ENCODE assay signal across 8 mouse cellular contexts in genomic region chr2:32451870-32452372, GRCm38 (mm10). TPM values are rescaled to one million over a fixed set of nuclear protein-coding genes. Genes with fewer than 3 reads are reported as not detected.
DNase-seq lines count a peak whose midpoint lies in the region; ATAC-seq and TF ChIP-seq lines count a peak whose summit lies in the region.

No protein-coding gene starts in this region.

- peaks cover 25% of the 10 kb centered on the region for H3K4me1 ChIP-seq in bone marrow macrophage, adult 2 months (ENCODE audit: control insufficient read depth, insufficient read depth, low read length)
- H3K4me1 ChIP-seq in embryonic fibroblast, embryonic 13.5 days (ENCODE audit: control insufficient read depth, insufficient read depth, low read length): peaks cover 9% of the 10 kb centered on the region; the same call in 1 of the 2 replicates
- H3K4me1 ChIP-seq in kidney, embryonic 14.5 days (ENCODE audit: control insufficient read depth, insufficient read depth, low read length): peaks cover 13% of the 10 kb centered on the region; the same call in 1 of the 2 replicates
- H3K4me1 ChIP-seq in limb, embryonic 15.5 days: peaks cover 50% of the 10 kb centered on the region

- H3K9ac ChIP-seq in kidney, embryonic 14.5 days (ENCODE audit: low read depth, low read length): peak overlapping the region; percentile 53; the same call in 1 of the 2 replicates
- peak overlapping the region; percentile 11; the same call in 1 of the 2 replicates for H3K9ac ChIP-seq in limb, embryonic 15.5 days

- peak overlapping the region; percentile 72 for H3K4me3 ChIP-seq in bone marrow macrophage, adult 2 months (ENCODE audit: insufficient read depth, low read length)
- H3K4me3 ChIP-seq in embryonic fibroblast, embryonic 13.5 days (ENCODE audit: insufficient read depth, low read length): peak overlapping the region; percentile 61
- peak overlapping the region; percentile 80 for H3K4me3 ChIP-seq in kidney, embryonic 14.5 days (ENCODE audit: low read length)
- peak overlapping the region; percentile 77 for H3K4me3 ChIP-seq in limb, embryonic 15.5 days

- peaks cover 6% of the 10 kb centered on the region for H3K36me3 ChIP-seq in kidney, embryonic 14.5 days (ENCODE audit: control insufficient read depth, insufficient read depth, low read length)
- H3K36me3 ChIP-seq in limb, embryonic 15.5 days: peaks cover 20% of the 10 kb centered on the region

- no peak for TF ChIP-seq CTCF in bone marrow macrophage, adult 2 months (IDR thresholded peaks at IDR 0.05; ENCODE audit: low read depth, low read length)
- no peak for TF ChIP-seq CTCF in embryonic fibroblast, embryonic 13.5 days (IDR thresholded peaks at IDR 0.05; ENCODE audit: borderline replicate concordance, insufficient read depth, low read length)

- no peak for TF ChIP-seq POLR2A in bone marrow macrophage, adult 2 months (IDR thresholded peaks at IDR 0.05; ENCODE audit: borderline replicate concordance, low read depth, low read length)
- peak; percentile 61 for TF ChIP-seq POLR2A in embryonic fibroblast, embryonic 13.5 days (IDR thresholded peaks at IDR 0.05; ENCODE audit: low read depth, low read length)

- H3K4me2 ChIP-seq in kidney, embryonic 14.5 days (replicated peaks; ENCODE audit: low read depth, low read length): peak overlapping the region; percentile 91
- H3K4me2 ChIP-seq in limb, embryonic 15.5 days: peak overlapping the region; percentile 79

- H3K9me3 ChIP-seq in kidney, embryonic 14.5 days (ENCODE audit: control insufficient read depth, low read length): no peaks in the 10 kb centered on the region
- H3K9me3 ChIP-seq in limb, embryonic 15.5 days: no peaks in the 10 kb centered on the region

- H3K27ac ChIP-seq in bone marrow macrophage, adult 2 months (ENCODE audit: insufficient read depth, low read depth, low read length): peak overlapping the region; percentile 89
- H3K27ac ChIP-seq in embryonic fibroblast, embryonic 13.5 days (ENCODE audit: insufficient read depth, low read length): peak overlapping the region; percentile 98
- H3K27ac ChIP-seq in kidney, embryonic 14.5 days (ENCODE audit: low read depth, low read length): peak overlapping the region; percentile 92
- peak overlapping the region; percentile 95 for H3K27ac ChIP-seq in limb, embryonic 15.5 days

- H3K27me3 ChIP-seq in kidney, embryonic 14.5 days (ENCODE audit: control insufficient read depth, insufficient read depth, low read length): no peaks in the 10 kb centered on the region
- H3K27me3 ChIP-seq in limb, embryonic 15.5 days: no peaks in the 10 kb centered on the region

- under 1% methylated on average over 25 of the region's 25 CpGs for WGBS in kidney, embryonic 14.5 days
- under 1% methylated on average over 25 of the region's 25 CpGs for WGBS in limb, embryonic 15.5 days

- DNase-seq in A20 (ENCODE audit: low read depth, low spot score): peak; percentile 100
- peak; percentile 99 to 100 for DNase-seq in heart, adult 9 months (ENCODE audit: low spot score in 2 of 2)
- DNase-seq in monocyte, adult 2 months (ENCODE audit: low read depth in 1 of 2, low spot score in 2 of 2): peak; percentile 98 to 99
- DNase-seq in spleen, postnatal 36 days (ENCODE audit: low spot score in 2 of 2): peak; percentile 99

- ATAC-seq in kidney, embryonic 14.5 days (ENCODE audit: low FRiP score, low TSS enrichment): peak; percentile 96
- ATAC-seq in limb, embryonic 15.5 days (ENCODE audit: insufficient number of reproducible peaks, low FRiP score, low TSS enrichment, low read depth): peak; percentile 95

RNA-seq across cellular contexts. Expression of gene Slc25a25, which starts 0.7 kb away (rescaled TPM):
- 4.8 and 6.9 TPM in 2 replicates for polyA plus RNA-seq in bone marrow macrophage, adult 2 months (2012; ENCODE audit: insufficient read depth, insufficient read length, missing spikeins)
- 10.7 and 16.6 TPM in 2 replicates for polyA plus RNA-seq in embryonic fibroblast, embryonic 13.5 days (2011; ENCODE audit: insufficient read length, low read depth, missing spikeins)
- 10.7 and 14.8 TPM in 2 replicates for polyA plus RNA-seq in kidney, embryonic 14.5 days (2014; fragmentation: Nextera tagmentation; extraction: Ambion mirVana)
- polyA plus RNA-seq in limb, embryonic 15.5 days (2015; fragmentation: Nextera tagmentation; extraction: Ambion mirVana): 17.1 and 17.5 TPM in 2 replicates

RNA-seq across cellular contexts. Expression of gene Naif1, which starts 1.7 kb away (rescaled TPM):
- polyA plus RNA-seq in bone marrow macrophage, adult 2 months (2012; ENCODE audit: insufficient read depth, insufficient read length, missing spikeins): 5.5 and 6.0 TPM in 2 replicates
- polyA plus RNA-seq in embryonic fibroblast, embryonic 13.5 days (2011; ENCODE audit: insufficient read length, low read depth, missing spikeins): 3.5 and 3.8 TPM in 2 replicates
- 6.4 and 6.8 TPM in 2 replicates for polyA plus RNA-seq in kidney, embryonic 14.5 days (2014; fragmentation: Nextera tagmentation; extraction: Ambion mirVana)
- 5.6 and 6.0 TPM in 2 replicates for polyA plus RNA-seq in limb, embryonic 15.5 days (2015; fragmentation: Nextera tagmentation; extraction: Ambion mirVana)

RNA-seq across cellular contexts. Expression of gene Ptges2, which starts 56.2 kb away (rescaled TPM):
- 7.4 and 7.9 TPM in 2 replicates for polyA plus RNA-seq in bone marrow macrophage, adult 2 months (2012; ENCODE audit: insufficient read depth, insufficient read length, missing spikeins)
- 14.3 and 18.0 TPM in 2 replicates for polyA plus RNA-seq in embryonic fibroblast, embryonic 13.5 days (2011; ENCODE audit: insufficient read length, low read depth, missing spikeins)
- 32.2 and 36.4 TPM in 2 replicates for polyA plus RNA-seq in kidney, embryonic 14.5 days (2014; fragmentation: Nextera tagmentation; extraction: Ambion mirVana)
- 24.9 and 26.0 TPM in 2 replicates for polyA plus RNA-seq in limb, embryonic 15.5 days (2015; fragmentation: Nextera tagmentation; extraction: Ambion mirVana)

Comparison
In these comparisons a context has a peak if more than half of its experiments do, and no peak if none do; other contexts are left out.
1. Peak in every context shown above with its lines: DNase-seq, ATAC-seq, H3K4me3 ChIP-seq and H3K27ac ChIP-seq.